Mouse (Mus musculus) cerebellum, adult 2 months (tissue): ENCODE data around the gene Atoh7. TPM values are rescaled to one million over a fixed set of nuclear protein-coding genes. Genes with fewer than 3 reads are reported as not detected.
"Not testable (repeated sequence)": the region's sequence is repeated elsewhere in the genome, so short reads cannot be mapped to it uniquely, and the experiment has no call there.

Experiments
- DNase-seq, 2 experiments: peaks; one replicate each; pipeline ENCODE4 v3.0.0; 2021
- H3K27ac ChIP-seq: fragments of 200-500 bp; 2 replicates; pipeline ENCODE4 v1.5.1; 2012; ENCODE audit warnings: low read length, control low read depth, inconsistent platforms; ENCODE audit not compliant: insufficient read depth
- H3K27me3 ChIP-seq: fragments of 200-500 bp; 2 replicates; pipeline ENCODE4 v1.6.1; 2012; ENCODE audit warnings: inconsistent platforms, mild to moderate bottlenecking, low read length, moderate library complexity; ENCODE audit not compliant: control insufficient read depth, insufficient read depth
- H3K4me1 ChIP-seq: fragments of 200-500 bp; 2 replicates; pipeline ENCODE4 v1.6.1; 2011; ENCODE audit warnings: low read length; ENCODE audit not compliant: control insufficient read depth, insufficient read depth
- H3K4me3 ChIP-seq: fragments of 200-500 bp; replicated peaks from 2 replicates; pipeline ENCODE3; 2011; ENCODE audit warnings: mild to moderate bottlenecking, low read depth, low read length, control low read depth; ENCODE audit not compliant: insufficient read depth
- CTCF ChIP-seq: fragments of 200-500 bp; IDR thresholded peaks from 2 replicates; pipeline ENCODE4 v1.5.1; 2011; ENCODE audit warnings: low read depth, mild to moderate bottlenecking, control low read depth, low read length, moderate library complexity, borderline replicate concordance; ENCODE audit not compliant: insufficient read depth
- POLR2A ChIP-seq: fragments of 200-500 bp; IDR thresholded peaks from 2 replicates; pipeline ENCODE4 v1.6.1; 2011; ENCODE audit warnings: low read length, control low read depth, borderline replicate concordance; ENCODE audit not compliant: insufficient read depth
- WGBS: fragments of 180-500 bp; shearing (Covaris S2); methylation state at CpG from one replicate; pipeline ENCODE4 v1.1.7; 2018; 5-methylcytosine and 5-hydroxymethylcytosine counted together
- polyA plus RNA-seq: library from polyadenylated mRNA; depleted of rRNA; stranded (reverse); fragments of >200 nt; gene quantifications from 2 replicates; pipeline ENCODE4 v1.2.3, GENCODE M21; 2012; rRNA removed

The Atoh7 gene
- polyA plus RNA-seq: 18.5 and 22.6 TPM in 2 replicates

GRCm38 (mm10) chr10:63099521-63099920 lies at the start of gene Atoh7:
Gene Atoh7, plus strand, starts transcription at chr10:63099651.
- TF ChIP-seq POLR2A (peak; percentile 78), CTCF (no peak)
- Histone ChIP-seq H3K4me1 (peaks cover 5% of the 10 kb centered on the region; the same call in 1 of the 2 replicates), H3K27ac (peak within 1 kb of the TSS; percentile 100), H3K4me3 (peak within 1 kb of the TSS; percentile 85), H3K27me3 (no peaks in the 10 kb centered on the region)
- DNase-seq: peak; percentile 90 to 96
- 4% methylated on average over 16 of the region's 16 CpGs for WGBS

GRCm38 (mm10) chr10:63051267-63051666 lies 48.2 kb upstream of the Atoh7 start:
- no peak for TF ChIP-seq CTCF
- TF ChIP-seq POLR2A: no peak

GRCm38 (mm10) chr10:63052011-63052410 lies 47.4 kb upstream of the Atoh7 start:
- H3K27me3 ChIP-seq: no peaks in the 10 kb centered on the region
- H3K27ac ChIP-seq: no peak overlapping the region
- DNase-seq: no peak
- H3K4me3 ChIP-seq: no peak overlapping the region
- WGBS: 84% methylated on average over 6 of the region's 6 CpGs
- no peak for TF ChIP-seq CTCF
- no peak for TF ChIP-seq POLR2A
- H3K4me1 ChIP-seq: no peaks in the 10 kb centered on the region

More at GRCm38 (mm10) chr10:63051267-63051666, 48.2 kb upstream of the Atoh7 start:
- no peaks in the 10 kb centered on the region for H3K27me3 ChIP-seq
- no peak overlapping the region for H3K4me3 ChIP-seq
- H3K4me1 ChIP-seq: no peaks in the 10 kb centered on the region
- no peak for DNase-seq
- 61% methylated on average over 7 of the region's 7 CpGs for WGBS
- H3K27ac ChIP-seq: no peak overlapping the region

GRCm38 (mm10) chr10:63053007-63053406 lies 46.4 kb upstream of the Atoh7 start:
- Histone ChIP-seq H3K27ac (no peak overlapping the region), H3K4me3 (no peak overlapping the region), H3K4me1 (no peaks in the 10 kb centered on the region), H3K27me3 (no peaks in the 10 kb centered on the region)
- 50% methylated on average over 6 of the region's 6 CpGs for WGBS
- TF ChIP-seq CTCF (no peak), POLR2A (no peak)
- DNase-seq: no peak

- not testable (repeated sequence) for DNase-seq, H3K27ac ChIP-seq, H3K4me1 ChIP-seq, H3K27me3 ChIP-seq, H3K4me3 ChIP-seq
- 79% methylated on average over 6 of the region's 6 CpGs for WGBS
These were observed 45.4 kb upstream of the Atoh7 start for GRCm38 (mm10) chr10:63054071-63054470.

GRCm38 (mm10) chr10:63054586-63054985 lies 44.9 kb upstream of the Atoh7 start:
- WGBS: 86% methylated on average over 2 of the region's 2 CpGs
- DNase-seq: no peak
- H3K4me1 ChIP-seq: no peaks in the 10 kb centered on the region
- no peak overlapping the region for H3K27ac ChIP-seq
- H3K27me3 ChIP-seq: no peaks in the 10 kb centered on the region
- TF ChIP-seq POLR2A: no peak
- no peak for TF ChIP-seq CTCF
- no peak overlapping the region for H3K4me3 ChIP-seq

- no peaks in the 10 kb centered on the region for H3K27me3 ChIP-seq
- no peak for DNase-seq
- H3K4me1 ChIP-seq: no peaks in the 10 kb centered on the region
- WGBS: 46% methylated on average over 24 of the region's 24 CpGs
- no peak overlapping the region for H3K4me3 ChIP-seq
- no peak overlapping the region for H3K27ac ChIP-seq
- TF ChIP-seq CTCF (no peak), POLR2A (no peak)
These were observed 42.3 kb upstream of the Atoh7 start for GRCm38 (mm10) chr10:63056966-63057750.

- TF ChIP-seq POLR2A (no peak), CTCF (no peak)
- no peaks in the 10 kb centered on the region for H3K27me3 ChIP-seq
- H3K4me1 ChIP-seq: no peaks in the 10 kb centered on the region
- no peak for DNase-seq
- H3K4me3 ChIP-seq: no peak within 1 kb of the TSS
- H3K27ac ChIP-seq: no peak within 1 kb of the TSS
- WGBS: 69% methylated on average over 2 of the region's 2 CpGs
These were observed 39.6 kb upstream of the Atoh7 start, which contains the start of gene Pbld1 for GRCm38 (mm10) chr10:63059862-63060261. Gene Pbld1, plus strand, starts transcription at chr10:63060162.
